Mouse (Mus musculus): ENCODE results near the gene St7. TPM values are rescaled to one million over a fixed set of nuclear protein-coding genes. Genes with fewer than 3 reads are reported as not detected.

The St7 gene
- polyA plus RNA-seq, 1 experiment, result 8.9 TPM

DNA sequence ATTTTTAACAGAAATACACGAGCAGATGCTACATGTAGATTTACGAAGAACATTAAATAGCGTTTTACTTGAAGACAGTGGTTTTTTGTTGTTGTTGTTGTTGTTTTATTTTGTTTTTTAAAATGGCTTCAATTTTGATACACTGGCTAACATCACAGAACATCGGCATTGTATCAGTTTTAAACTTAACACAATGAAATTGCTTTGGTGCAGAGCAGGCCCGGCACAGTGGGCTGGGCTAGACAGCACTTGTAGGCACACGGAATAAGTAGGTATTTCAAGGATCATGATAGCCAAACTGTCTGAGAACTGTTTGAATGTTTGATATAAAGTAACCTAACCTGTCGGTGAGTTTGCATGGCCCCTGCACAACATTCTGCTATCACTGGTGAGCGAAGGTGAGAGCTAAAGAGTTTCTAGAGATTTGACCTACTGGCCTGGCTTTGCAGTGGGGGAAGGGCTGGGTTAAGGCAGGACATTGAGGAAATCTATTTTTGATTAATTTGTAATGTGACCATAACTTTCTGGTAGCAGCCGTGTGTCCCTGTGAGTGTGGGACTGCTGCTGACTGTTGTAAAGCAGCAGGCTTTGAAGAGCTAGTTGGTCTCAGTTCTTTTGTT lies 57.4 kb downstream of the St7 start:
- 92% methylated on average over 9 of the region's 9 CpGs for WGBS

DNA sequence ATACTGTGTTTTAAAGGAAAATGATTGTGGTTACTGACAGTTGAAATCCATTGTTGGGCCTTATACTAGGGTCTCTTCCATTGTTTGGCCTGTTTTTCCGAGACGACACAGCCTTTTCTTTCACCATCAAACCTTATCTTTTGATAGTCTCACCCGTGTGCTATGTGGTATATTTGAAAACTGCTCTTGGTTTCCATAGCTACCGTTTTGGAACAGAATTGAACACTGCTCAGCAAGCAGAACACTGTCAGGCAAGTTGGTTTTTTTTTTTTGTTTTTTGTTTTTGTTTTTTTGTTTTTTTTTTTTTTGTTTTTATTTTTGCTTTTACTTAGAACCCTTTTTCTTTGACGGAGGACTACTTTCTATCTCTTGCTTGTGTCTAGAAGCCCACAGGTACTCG lies 58.2 kb downstream of the St7 start:
- DNase-seq (ENCODE audit: low read depth, low spot score), result no peak
- 85% methylated on average over 6 of the region's 6 CpGs for WGBS

More for the DNA sequence above, 57.4 kb downstream of the St7 start:
- DNase-seq (ENCODE audit: low read depth, low spot score), result no peak

- 58% methylated on average over 6 of the region's 6 CpGs for WGBS
- no peak for DNase-seq (ENCODE audit: low read depth, low spot score)
Observed at GRCm38 (mm10) chr6:17755902-17756301, 63.2 kb downstream of the St7 start.

- WGBS, result 73% methylated on average over 4 of the region's 4 CpGs
- no peak for DNase-seq (ENCODE audit: low read depth, low spot score)
Observed at GRCm38 (mm10) chr6:17758568-17758967, 65.8 kb downstream of the St7 start.

DNA sequence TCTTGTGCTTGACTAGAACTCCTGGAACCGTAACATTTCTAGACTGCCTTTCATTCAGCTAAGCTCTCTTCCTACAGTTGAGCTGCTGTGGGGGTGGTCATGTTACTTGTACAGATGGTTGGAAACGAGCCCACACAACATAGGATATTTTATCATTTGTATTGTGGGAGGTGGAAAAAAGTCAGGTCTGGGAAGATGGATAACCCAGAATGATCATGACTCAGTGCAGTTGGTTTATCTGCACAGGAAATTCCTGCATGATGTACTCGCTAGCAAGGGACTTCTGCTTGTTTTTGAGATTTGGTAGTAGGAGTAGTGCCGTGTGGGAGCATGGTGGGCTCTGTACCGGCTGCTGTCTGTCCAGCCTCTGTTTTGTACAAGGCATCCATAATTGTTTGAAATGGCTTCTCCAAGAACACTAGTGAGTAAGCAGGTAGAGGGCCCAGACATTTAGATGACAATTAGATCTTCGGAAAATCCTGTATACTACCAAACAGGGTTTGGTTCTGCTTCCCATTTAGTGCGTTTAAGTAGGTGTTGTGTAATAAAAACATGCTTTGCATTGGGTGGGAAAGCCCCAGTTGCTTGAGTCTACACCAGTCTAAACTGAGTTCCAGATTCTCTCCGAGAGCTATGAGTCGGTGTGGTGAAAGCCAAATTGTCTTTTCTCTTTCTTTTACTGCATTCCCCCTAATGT lies 71.4 kb downstream of the St7 start:
- DNase-seq (ENCODE audit: low read depth, low spot score), result no peak
- WGBS, result 77% methylated on average over 9 of the region's 9 CpGs

- DNase-seq (ENCODE audit: low read depth, low spot score), result no peak
- WGBS, result 80% methylated on average over 2 of the region's 2 CpGs
Observed at GRCm38 (mm10) chr6:17764660-17764998, 71.9 kb downstream of the St7 start.

- 87% methylated on average over 9 of the region's 9 CpGs for WGBS
Observed at GRCm38 (mm10) chr6:17769972-17770644, 77.4 kb downstream of the St7 start.

DNA sequence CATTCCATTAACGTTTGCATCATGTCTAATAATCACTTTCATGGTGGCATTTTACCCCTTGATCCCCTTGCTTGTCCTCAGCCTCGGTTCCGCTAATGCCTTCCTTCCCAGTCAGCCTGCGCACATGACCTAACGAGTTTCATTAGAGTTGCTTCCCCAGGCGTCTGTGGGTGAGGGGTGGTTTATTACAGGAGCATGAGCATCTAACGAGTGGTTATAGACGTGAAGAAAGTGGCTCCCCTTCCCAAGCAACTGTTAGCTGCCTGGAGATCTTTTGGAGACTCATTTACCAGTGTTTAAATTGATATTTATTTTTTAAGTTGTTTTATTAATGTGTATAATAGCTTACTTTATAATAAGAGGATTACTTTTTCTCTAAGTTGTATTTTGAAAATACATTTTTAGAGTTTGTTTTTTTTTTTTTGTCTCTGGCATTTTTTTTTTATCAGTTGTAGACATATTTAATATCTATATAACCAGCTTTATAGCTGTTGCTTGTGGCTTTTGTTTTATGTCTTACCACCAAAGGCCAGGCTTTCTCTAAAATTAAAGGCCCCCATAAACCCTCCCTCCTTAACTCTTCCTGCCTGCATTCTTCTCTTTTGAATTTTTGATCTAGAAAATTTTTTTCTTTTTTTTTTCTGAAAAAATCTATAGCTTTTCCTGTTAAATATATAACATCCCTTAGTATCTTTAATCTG lies 78.1 kb downstream of the St7 start:
- WGBS, result 73% methylated on average over 8 of the region's 8 CpGs

More at GRCm38 (mm10) chr6:17769972-17770644, 77.4 kb downstream of the St7 start:
- no peak for DNase-seq (ENCODE audit: low read depth, low spot score)

DNA sequence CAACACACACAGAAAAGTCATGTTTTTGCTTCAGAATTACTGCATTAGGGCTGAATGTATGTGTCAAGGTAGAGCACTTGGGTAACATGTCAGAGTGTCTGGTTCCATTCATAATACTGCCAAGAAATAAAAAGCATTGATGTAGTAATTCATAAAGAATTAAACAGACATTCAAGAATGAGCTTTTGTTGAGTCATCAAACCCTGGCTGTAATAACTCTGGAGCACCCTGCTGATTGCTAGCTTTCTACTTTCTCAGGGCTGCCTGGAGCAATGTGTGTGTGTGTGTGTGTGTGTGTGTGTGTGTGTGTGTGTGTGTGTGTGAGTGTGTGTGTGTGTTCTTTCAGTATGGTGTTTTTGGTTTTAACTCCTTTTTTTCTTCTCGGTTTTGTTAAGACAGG lies 78.7 kb downstream of the St7 start:
- WGBS, result 71% methylated on average over 1 of the region's 1 CpGs
- no peak for DNase-seq (ENCODE audit: low read depth, low spot score)

More for the DNA sequence above, 78.1 kb downstream of the St7 start:
- no peak for DNase-seq (ENCODE audit: low read depth, low spot score)

DNA sequence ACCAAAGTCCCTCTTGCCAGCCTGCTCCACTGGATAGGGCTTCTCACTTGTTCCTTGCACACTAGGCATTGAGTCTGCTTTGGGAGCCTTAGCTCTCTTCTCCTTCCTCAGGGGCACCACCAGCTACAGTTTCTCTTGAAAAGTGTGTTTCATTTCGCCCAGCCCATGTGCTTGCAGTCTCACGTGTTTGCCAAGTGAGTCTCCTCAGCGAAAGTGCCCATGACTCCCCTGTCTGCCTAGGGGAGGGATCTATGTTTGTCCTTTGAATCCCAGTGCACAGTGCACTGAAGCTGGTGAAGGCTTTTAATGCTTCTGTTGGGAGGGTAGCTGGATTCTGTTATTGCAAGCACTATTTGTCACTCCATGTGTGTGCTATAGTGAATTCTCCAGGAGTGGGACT lies 79.8 kb downstream of the St7 start:
- 45% methylated on average over 3 of the region's 3 CpGs for WGBS
- DNase-seq (ENCODE audit: low read depth, low spot score), result no peak

GRCm38 (mm10) chr6:17776041-17776440 lies 83.3 kb downstream of the St7 start:
- 79% methylated on average over 7 of the region's 7 CpGs for WGBS
- no peak for DNase-seq (ENCODE audit: low read depth, low spot score)

DNA sequence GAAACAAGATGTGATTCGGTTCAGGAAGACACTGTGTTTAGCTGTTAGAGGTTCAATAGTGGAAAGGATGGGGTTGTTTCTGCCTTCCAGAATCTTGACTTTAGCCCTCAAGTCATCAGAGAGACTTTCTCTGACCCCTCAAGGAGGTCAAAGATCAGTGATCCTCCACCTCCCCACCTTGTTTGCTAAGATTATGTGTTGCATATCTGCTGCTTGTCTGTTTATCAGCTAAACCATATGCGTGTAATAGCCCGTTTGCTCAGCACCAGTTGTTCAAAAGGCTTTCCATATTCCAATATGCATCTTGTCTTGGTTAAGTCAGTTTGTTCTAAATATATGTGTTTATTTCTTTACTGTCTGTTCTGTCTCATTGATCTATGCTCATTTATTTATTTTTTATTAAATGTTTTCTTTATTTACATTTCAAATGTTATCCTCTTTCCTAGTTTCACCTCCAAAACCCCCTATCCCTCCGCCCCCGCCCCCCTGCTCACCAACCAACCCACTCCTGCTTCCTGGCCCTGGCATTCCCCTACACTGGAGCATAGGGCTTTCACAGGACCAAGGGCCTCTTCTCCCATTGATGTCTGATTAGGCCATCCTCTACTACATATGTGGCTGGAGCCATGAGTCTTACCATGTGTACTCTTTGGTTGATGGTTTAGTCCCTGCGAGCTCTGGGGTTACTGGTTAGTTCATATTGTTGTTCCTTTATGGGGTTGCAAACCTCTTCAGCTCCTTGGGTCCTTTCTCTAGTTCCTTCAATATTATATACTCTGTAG lies 84.5 kb downstream of the St7 start:
- WGBS, result 92% methylated on average over 6 of the region's 6 CpGs
- DNase-seq (ENCODE audit: low read depth, low spot score), result no peak

- 86% methylated on average over 3 of the region's 3 CpGs for WGBS
- no peak for DNase-seq (ENCODE audit: low read depth, low spot score)
Observed at GRCm38 (mm10) chr6:17778648-17779202, 86.0 kb downstream of the St7 start.

DNA sequence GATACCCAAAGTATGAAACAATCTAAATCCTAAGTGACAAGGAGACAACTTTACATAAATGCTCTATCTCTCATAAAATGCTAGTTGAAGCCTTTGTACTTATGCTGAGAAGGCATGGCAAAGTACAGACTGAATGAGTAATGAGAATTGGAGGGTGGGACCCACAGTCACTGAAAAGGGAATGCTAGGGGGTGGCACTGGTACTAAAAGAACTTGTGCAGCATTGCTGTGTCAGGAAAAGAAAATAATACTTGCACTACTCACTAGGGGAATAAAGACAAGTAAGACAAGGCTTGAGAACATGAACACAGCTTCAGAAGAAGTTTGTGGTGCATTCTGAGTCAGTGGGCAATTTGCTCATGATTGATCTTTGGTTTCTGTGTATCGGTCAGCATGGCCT lies 90.8 kb downstream of the St7 start:
- 100% methylated on average over 1 of the region's 1 CpGs for WGBS
- no peak for DNase-seq (ENCODE audit: low read depth, low spot score)

DNA sequence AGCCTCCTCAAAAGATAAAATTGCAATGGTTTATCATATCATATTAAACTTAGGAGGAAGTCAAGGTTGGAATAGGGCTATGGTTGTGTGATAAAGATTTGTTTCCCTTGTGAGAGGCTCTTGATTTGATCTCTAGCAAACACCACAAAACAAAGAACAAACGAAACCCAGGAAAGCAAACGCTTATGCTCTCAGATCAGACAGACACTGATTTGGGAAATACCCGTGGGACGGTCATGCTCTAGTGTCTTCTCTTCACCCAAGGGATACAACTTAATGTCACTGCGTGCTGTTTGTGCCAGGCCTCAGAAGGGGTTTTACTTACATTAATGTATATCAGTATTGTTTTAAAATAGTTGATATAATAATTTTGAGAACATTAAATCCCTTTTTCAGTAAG lies 91.8 kb downstream of the St7 start:
- no peak for DNase-seq (ENCODE audit: low read depth, low spot score)
- 57% methylated on average over 5 of the region's 5 CpGs for WGBS

- WGBS, result 69% methylated on average over 2 of the region's 2 CpGs
- DNase-seq (ENCODE audit: low read depth, low spot score), result no peak
Observed at GRCm38 (mm10) chr6:17785248-17785647, 92.5 kb downstream of the St7 start.

- WGBS, result 25% methylated on average over 1 of the region's 1 CpGs
- DNase-seq (ENCODE audit: low read depth, low spot score), result no peak
Observed at GRCm38 (mm10) chr6:17787810-17788209, 95.1 kb downstream of the St7 start.

DNA sequence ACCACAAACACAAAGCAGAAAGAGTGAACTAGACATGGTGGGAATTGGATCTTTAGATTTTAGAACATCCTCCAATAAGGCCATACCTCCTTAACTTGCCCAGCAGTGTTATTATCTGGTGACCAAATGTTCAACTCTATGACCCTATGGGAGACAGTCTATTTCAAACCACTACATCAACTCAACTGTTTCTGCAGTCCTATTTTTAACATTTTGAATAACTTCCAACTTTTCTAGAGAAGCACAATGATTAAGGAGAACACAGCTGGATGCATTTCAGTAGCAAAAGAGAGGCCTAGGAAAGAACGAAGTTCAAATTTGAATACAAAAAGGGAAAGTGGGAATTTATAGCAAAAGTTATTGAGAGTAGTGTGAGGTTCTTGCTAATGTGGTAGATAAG lies 97.5 kb downstream of the St7 start:
- no peak for DNase-seq (ENCODE audit: low read depth, low spot score)
- 76% methylated on average over 1 of the region's 1 CpGs for WGBS

GRCm38 (mm10) chr6:17793471-17793870 lies 100.7 kb downstream of the St7 start:
- WGBS, result 34% methylated on average over 3 of the region's 3 CpGs
- DNase-seq (ENCODE audit: low read depth, low spot score), result peak; percentile 33

All from large intestine, adult 2 months (tissue).